Mouse (Mus musculus) limb, embryonic 10.5 days (tissue): Measurements from ENCODE around the gene Pdlim4. TPM values are rescaled to one million over a fixed set of nuclear protein-coding genes. Genes with fewer than 3 reads are reported as not detected.

ENCODE experiments used
- DNase-seq: peaks from one replicate; pipeline ENCODE4 v3.0.0-alpha.2; 2017; ENCODE audit warnings: low spot score
- H3K27ac ChIP-seq: fragments of 300-500 bp; sonication (generic); 2 replicates; pipeline ENCODE4 v1.5.1; 2016; ENCODE audit warnings: mild to moderate bottlenecking
- H3K27me3 ChIP-seq: fragments of 300-500 bp; sonication (generic); 2 replicates; pipeline ENCODE4 v1.6.1; 2016; ENCODE audit warnings: low read depth, mild to moderate bottlenecking; ENCODE audit not compliant: poor library complexity, severe bottlenecking
- H3K36me3 ChIP-seq: fragments of 300-500 bp; sonication (generic); 2 replicates; pipeline ENCODE4 v1.6.1; 2016; ENCODE audit warnings: mild to moderate bottlenecking, moderate library complexity
- H3K4me1 ChIP-seq: fragments of 300-500 bp; sonication (generic); 2 replicates; pipeline ENCODE4 v1.6.1; 2016
- H3K4me3 ChIP-seq: fragments of 300-500 bp; sonication (generic); 2 replicates; pipeline ENCODE4 v1.5.1; 2016; ENCODE audit warnings: mild to moderate bottlenecking, moderate library complexity
- H3K9me3 ChIP-seq: fragments of 300-500 bp; sonication (generic); replicated peaks from 2 replicates; pipeline ENCODE4 v1.6.1; 2016; ENCODE audit warnings: mild to moderate bottlenecking
- WGBS: fragments of 180-500 bp; shearing (Covaris S2); methylation state at CpG from one replicate; pipeline ENCODE4 v1.1.7; 2016; 5-methylcytosine and 5-hydroxymethylcytosine counted together
- polyA plus RNA-seq: library from polyadenylated mRNA; unstranded; fragments of >200 nt; fragmentation: Nextera tagmentation; extraction: Ambion mirVana; gene quantifications from 2 replicates; pipeline ENCODE4 v1.2.1, GENCODE M21; 2016

The Pdlim4 gene
- polyA plus RNA-seq, 1 experiment from 2014 or later = 171 TPM

DNA sequence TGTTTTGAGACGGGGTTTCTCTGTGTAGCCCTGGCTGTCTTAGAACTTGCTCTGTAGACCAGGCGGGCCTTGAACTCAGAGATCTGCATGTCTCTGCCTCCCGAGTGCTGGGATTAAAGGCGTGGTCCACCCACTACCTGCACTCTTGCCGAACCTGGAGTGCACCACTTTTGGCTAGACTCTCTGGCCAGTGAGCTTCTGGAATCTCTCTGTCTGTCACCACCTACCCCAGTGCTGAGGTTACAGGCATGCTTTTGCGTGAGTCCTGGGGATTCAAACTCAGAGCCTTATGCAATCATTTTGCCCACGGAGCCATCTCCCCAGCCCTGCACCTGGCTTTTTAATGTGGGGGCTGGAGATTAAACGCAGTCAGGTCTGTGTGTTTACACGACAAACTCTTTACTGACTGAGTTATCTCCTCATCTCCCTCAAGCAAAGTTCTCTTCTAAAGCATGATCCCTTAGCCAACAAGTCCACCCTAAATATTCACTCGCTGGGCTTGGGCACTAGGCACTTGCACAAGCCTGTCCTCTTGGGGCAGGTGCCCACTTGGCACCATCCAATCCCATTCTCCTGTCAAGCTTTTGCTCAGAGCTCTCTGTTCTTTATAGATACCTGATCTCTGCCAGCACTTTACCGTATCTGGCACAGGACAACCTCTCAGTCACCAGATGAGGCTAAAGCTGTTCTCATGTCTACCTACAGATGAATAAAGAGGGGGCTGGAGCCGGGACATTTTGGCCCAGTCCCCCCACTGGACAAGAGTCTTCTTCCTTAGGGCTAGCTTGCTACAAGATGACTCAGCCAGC is 3.5 kb downstream of the Pdlim4 start:
- WGBS = 92% methylated on average over 12 of the region's 12 CpGs
- Histone ChIP-seq H3K27ac (no peak overlapping the region), H3K4me3 (no peak overlapping the region), H3K9me3 (no peaks in the 10 kb centered on the region), H3K36me3 (peaks cover 60% of the 10 kb centered on the region), H3K27me3 (no peaks in the 10 kb centered on the region), H3K4me1 (peaks cover 89% of the 10 kb centered on the region)
- peak; percentile 23 for DNase-seq

DNA sequence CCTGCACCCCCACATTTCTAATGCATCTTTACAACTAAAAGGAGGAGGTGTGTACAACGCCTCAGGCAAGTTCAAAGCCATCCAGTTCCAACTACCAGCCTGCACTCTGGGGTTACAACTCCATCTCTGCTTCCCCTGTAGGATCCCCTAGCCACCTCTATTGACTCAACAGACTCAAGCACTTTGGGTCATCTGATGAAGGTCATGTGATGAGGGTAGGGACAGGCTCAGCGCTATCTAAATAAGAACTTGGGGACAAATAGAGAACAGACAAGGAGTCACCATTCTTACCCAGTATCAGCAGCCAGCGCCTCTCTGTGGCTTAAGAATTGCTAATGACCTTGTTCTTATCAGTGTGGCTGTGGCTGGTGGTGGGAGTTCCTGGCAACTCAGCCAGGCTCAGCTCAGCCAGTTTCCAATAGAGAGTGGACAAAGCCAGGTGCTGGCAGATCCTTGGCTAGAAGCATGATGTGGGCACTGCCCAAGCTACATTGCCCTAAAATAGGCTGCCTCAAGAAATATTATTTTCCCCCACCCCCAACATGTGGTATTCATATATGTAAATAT is 4.3 kb downstream of the Pdlim4 start:
- H3K27me3 ChIP-seq = no peaks in the 10 kb centered on the region
- peaks cover 89% of the 10 kb centered on the region for H3K4me1 ChIP-seq
- no peak overlapping the region for H3K27ac ChIP-seq

DNA sequence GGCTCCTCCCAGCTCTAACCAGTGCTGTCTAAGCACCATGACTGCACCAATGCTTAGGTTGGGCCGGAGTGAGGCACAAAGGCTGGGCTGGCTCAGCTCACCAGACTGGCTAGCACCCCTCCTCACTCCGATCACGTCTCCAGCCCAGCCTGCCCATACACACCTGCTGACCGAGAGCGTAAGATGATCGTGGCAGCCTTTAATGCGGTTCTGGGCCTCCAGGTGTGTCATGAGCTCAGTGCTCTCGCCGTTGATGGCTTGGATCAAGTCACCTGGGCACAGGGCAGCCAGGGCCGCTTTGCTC is 5.4 kb downstream of the Pdlim4 start:
- peaks cover 74% of the 10 kb centered on the region for H3K36me3 ChIP-seq
- WGBS = 89% methylated on average over 10 of the region's 10 CpGs
- no peaks in the 10 kb centered on the region for H3K27me3 ChIP-seq
- H3K4me1 ChIP-seq = peaks cover 89% of the 10 kb centered on the region
- peak overlapping the region; percentile 90; the same call in 1 of the 2 replicates for H3K27ac ChIP-seq
- no peak for DNase-seq
- no peak overlapping the region for H3K4me3 ChIP-seq
- no peaks in the 10 kb centered on the region for H3K9me3 ChIP-seq

More for the DNA sequence above, 4.3 kb downstream of the Pdlim4 start:
- peak; percentile 22 for DNase-seq
- Histone ChIP-seq H3K4me3 (no peak overlapping the region), H3K36me3 (peaks cover 69% of the 10 kb centered on the region), H3K9me3 (no peaks in the 10 kb centered on the region)
- WGBS = 79% methylated on average over 3 of the region's 3 CpGs

DNA sequence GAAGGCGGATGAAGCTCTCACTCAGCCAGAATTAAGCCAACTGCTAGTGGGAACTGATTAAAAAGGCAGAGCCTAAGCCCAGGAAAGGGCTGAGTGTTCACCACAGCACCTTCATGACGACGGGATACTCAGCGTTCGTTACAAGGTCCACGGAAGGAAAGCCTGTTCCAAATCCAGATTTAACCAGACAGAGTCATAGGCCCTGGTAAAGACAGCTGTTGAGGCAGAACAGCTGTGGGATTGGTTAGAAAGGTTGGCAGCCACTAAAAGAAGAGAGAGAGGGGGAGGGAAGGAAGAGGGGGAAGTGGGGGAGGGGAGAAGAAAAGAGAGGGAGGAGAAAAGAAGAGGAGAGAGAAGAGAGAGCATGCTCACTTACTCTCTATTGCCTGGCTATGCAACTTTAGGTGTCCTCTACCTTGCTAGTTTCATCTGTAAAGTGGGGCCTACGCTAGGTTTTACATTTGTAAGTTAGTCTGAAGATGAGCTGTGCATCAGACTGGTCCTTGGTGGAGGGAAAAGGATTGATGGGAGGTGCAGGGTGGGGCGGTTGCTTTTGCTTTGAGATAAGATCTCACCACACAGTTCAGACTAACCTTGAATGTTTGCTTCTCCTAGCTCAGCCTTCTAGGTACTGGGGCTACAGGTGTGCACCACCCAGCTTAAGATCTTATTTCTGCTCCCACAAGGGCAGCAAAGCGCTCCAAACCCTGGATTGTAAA is 5.9 kb downstream of the Pdlim4 start:
- Histone ChIP-seq H3K4me1 (peaks cover 89% of the 10 kb centered on the region), H3K27ac (peak overlapping the region; percentile 90), H3K36me3 (peaks cover 76% of the 10 kb centered on the region), H3K4me3 (no peak overlapping the region), H3K9me3 (no peaks in the 10 kb centered on the region), H3K27me3 (no peaks in the 10 kb centered on the region)
- peak; percentile 27 for DNase-seq
- 81% methylated on average over 9 of the region's 9 CpGs for WGBS

DNA sequence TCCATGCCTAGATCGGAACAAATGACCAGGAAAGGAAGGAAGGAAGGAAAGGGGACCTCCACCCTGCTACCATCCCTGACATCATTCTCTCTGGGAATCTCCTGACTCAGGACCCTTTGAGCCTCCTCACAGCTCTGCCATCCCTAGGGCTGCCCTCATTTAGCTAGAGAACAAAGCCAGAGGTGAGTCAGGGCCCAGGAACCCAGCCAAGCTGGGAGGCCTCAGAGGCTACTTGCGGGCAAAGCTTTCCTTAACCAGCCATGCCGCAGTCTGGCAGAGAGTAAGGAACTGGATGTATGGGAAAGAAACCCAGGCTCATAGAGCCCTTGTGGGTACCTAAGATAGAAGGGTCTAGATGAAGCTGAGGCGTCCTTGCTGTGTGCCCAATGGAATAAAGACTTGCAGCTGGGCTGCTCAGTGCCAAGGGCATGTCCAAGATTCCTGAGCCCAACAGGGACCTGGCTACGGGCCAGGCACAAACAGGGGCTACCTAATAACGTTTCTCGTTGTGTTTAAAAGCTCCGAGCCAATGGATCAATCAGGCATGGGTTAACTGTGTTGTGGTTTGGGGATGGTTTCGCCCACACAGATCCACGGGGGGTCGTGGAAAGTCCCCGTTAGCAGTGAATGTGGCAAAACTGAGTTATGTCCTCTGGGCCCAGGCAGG is 6.6 kb downstream of the Pdlim4 start:
- Histone ChIP-seq H3K27ac (peak overlapping the region; percentile 90; the same call in 1 of the 2 replicates), H3K4me1 (peaks cover 89% of the 10 kb centered on the region), H3K36me3 (peaks cover 77% of the 10 kb centered on the region), H3K4me3 (no peak overlapping the region), H3K9me3 (no peaks in the 10 kb centered on the region), H3K27me3 (no peaks in the 10 kb centered on the region)
- WGBS = 85% methylated on average over 12 of the region's 12 CpGs
- DNase-seq = peak; percentile 28

DNA sequence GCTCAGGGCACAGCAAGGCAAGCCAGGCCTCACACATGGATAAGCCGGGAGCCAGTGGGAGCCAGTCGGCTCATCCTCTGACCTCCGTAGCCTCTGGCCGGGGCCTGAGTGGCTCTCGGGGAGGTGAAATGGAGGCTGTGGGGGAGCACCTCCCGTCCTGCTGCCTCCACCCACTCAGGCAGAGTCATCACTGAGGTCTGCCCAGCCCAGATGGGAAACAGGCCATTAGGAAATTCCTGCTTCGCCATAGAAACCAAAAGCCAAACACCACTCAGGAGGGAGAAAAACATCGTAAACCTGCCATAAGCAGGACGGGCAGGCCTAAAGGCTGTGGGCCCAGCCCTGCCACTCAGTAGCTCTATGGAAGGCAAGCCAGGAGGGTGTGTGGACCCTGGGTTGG is 8.5 kb downstream of the Pdlim4 start:
- 5% methylated on average over 9 of the region's 9 CpGs for WGBS
- Histone ChIP-seq H3K36me3 (peaks cover 76% of the 10 kb centered on the region), H3K9me3 (no peaks in the 10 kb centered on the region), H3K4me3 (peak overlapping the region; percentile 21), H3K27me3 (no peaks in the 10 kb centered on the region), H3K27ac (peak overlapping the region; percentile 90), H3K4me1 (peaks cover 93% of the 10 kb centered on the region)
- DNase-seq = peak; percentile 69

DNA sequence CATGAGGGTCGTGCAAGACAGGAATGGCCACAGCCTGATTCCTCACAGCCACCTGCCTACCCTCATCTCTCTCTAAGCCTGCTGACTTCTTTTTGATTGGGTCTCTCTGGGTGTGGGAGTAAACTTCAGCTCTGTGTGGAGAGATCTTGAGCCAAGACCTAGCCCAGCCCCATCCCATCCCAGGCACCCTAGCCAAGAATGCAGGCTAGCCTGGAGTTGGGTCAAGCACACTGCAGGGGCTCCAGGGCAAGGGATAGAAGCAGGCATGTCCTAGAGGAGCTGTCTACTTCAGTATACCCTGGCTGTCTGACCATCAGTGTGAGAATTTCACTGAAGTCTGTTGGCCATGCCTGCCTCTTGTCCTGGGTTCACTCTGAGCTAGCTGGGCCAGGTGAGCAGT is 9.3 kb downstream of the Pdlim4 start:
- H3K36me3 ChIP-seq = peaks cover 76% of the 10 kb centered on the region
- WGBS = 52% methylated on average over 1 of the region's 1 CpGs

DNA sequence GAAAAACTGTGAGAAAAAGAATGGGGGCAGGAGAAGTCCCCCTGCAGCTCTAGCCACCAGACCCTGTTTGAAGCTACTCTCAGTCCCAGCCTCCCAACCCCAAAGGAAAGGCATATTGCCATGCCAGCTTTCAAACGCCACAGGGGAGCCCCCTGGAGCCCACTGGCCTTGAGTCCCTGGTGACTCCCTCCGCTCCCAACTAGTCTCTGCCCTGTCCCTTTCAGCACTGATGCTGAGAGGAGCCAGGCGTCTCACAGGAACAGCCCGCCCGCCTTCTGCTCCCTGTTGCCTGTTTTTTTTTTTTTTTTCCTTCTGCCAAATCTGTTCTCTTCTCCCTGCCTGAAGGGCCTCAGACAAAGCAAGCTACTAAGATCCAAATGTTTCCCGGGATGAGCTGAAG is 10.2 kb downstream of the Pdlim4 start:
- no peaks in the 10 kb centered on the region for H3K9me3 ChIP-seq
- H3K27me3 ChIP-seq = no peaks in the 10 kb centered on the region
- H3K4me1 ChIP-seq = peaks cover 83% of the 10 kb centered on the region
- 19% methylated on average over 6 of the region's 6 CpGs for WGBS
- peak overlapping the region; percentile 90 for H3K27ac ChIP-seq
- peaks cover 76% of the 10 kb centered on the region for H3K36me3 ChIP-seq
- H3K4me3 ChIP-seq = peak overlapping the region; percentile 18; the same call in 1 of the 2 replicates
- peak; percentile 45 for DNase-seq

More for the DNA sequence above, 9.3 kb downstream of the Pdlim4 start:
- Histone ChIP-seq H3K27me3 (no peaks in the 10 kb centered on the region), H3K4me1 (peaks cover 91% of the 10 kb centered on the region), H3K27ac (peak overlapping the region; percentile 90), H3K9me3 (no peaks in the 10 kb centered on the region), H3K4me3 (no peak overlapping the region)
- DNase-seq = no peak

DNA sequence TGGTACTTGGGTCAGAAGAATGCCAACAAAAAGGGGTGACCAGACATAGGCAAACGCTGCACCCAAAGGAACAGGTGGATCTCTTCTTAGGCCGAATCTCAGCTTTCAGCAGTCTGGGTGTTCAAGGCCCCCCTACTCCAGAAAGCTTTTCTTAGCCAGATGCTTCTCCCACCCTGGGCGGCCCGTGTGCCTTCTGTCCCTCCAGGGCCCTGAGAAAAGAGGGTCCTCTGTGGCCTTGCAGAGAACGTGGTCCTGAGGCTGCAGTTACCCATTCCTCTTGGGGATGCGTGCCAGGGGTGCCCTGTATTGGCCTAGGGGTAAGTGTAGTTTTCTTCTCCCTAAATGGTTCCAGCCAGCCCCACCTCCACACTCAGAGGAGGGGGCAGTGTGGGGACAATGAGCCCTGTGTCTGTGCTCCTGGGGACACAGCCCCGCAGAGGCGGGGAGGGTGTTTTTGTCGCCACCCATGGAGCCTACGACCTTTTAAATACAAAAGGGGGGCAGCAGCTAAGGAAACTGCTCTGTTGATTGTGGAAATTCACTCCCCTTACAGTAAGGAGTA is 10.7 kb downstream of the Pdlim4 start:
- peak; percentile 50 for DNase-seq
- Histone ChIP-seq H3K27me3 (no peaks in the 10 kb centered on the region), H3K4me1 (peaks cover 77% of the 10 kb centered on the region), H3K4me3 (peak overlapping the region; percentile 18; the same call in 1 of the 2 replicates), H3K27ac (peak overlapping the region; percentile 90), H3K9me3 (no peaks in the 10 kb centered on the region), H3K36me3 (peaks cover 76% of the 10 kb centered on the region)
- WGBS = 36% methylated on average over 10 of the region's 10 CpGs

DNA sequence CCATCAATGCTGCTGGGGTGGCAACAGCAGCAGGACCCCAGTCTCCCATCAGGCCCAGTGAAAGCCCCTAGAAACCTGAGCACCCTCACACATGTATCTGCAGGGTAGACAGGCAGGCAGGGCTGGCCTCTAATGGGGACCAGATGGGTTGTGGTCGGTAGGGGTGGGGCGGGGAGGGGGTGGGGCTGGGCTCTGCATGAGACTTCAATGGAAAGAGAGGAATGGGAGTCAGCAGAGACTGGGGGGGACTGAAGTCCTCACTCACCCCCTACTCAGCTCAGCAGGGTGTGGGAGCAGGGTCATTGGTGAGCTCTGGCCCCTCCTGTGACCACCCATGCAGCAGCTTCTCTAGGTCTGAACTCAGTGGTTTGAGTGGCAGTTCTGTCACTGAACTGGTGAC is 11.4 kb downstream of the Pdlim4 start:
- Histone ChIP-seq H3K36me3 (peaks cover 75% of the 10 kb centered on the region), H3K4me3 (peak overlapping the region; percentile 16; the same call in 1 of the 2 replicates), H3K4me1 (peaks cover 70% of the 10 kb centered on the region), H3K27me3 (no peaks in the 10 kb centered on the region), H3K9me3 (no peaks in the 10 kb centered on the region), H3K27ac (peak overlapping the region; percentile 90)
- 15% methylated on average over 2 of the region's 2 CpGs for WGBS
- peak; percentile 88 for DNase-seq

DNA sequence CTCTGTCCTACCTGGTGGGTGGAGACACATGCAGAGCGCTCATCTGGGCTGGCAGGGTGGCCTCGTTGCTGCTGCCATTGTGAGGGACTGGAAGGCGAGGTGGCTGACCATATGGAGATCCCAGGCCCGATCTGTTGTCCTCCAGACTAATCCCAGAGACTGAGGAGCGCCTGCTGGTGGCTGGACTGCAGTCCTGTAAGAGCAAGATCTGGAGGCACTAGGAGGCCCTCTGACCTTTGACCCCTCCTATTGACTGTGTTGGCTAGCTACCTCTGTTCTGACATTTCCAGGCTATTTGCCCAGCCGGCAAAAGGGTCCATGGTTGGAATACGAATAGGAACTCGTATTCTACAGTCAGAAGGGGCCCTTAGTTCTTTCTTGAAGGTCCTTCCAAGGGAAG is 12.7 kb downstream of the Pdlim4 start:
- Histone ChIP-seq H3K9me3 (no peaks in the 10 kb centered on the region), H3K4me3 (no peak overlapping the region), H3K4me1 (peaks cover 57% of the 10 kb centered on the region), H3K36me3 (peaks cover 72% of the 10 kb centered on the region), H3K27me3 (no peaks in the 10 kb centered on the region), H3K27ac (peak overlapping the region; percentile 90)
- peak; percentile 40 for DNase-seq
- 19% methylated on average over 8 of the region's 8 CpGs for WGBS

DNA sequence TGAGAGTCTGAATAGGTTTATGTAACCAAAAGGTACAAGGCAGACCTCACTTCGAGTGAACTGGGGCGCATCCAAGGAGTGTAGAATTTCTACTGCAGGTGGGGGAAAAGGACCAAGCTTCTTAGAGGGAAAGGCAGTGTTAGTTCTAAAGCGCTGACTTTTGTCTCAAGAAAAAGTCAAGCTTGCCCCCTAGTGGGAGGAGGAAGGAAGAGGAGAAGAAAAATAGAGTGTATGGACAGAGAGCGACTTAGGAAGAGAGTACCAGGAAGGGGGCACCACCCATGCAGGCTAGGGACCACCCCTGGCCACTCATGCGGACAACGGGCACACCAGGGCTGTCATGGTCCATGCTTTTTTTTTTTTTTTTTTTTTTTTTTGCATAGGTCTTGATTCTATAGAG is 14.6 kb downstream of the Pdlim4 start:
- WGBS = 53% methylated on average over 6 of the region's 6 CpGs
- DNase-seq = no peak
- no peak overlapping the region for H3K4me3 ChIP-seq

More for the DNA sequence above, 14.6 kb downstream of the Pdlim4 start:
- H3K27ac ChIP-seq = no peak overlapping the region
- peaks cover 39% of the 10 kb centered on the region for H3K4me1 ChIP-seq
- no peaks in the 10 kb centered on the region for H3K9me3 ChIP-seq
- peaks cover 55% of the 10 kb centered on the region for H3K36me3 ChIP-seq
- H3K27me3 ChIP-seq = no peaks in the 10 kb centered on the region
